Mouse (Mus musculus) embryo, embryonic 11 days (tissue): ENCODE data around the gene Metrn.

ENCODE experiments used
- DNase-seq: peaks from one replicate; pipeline ENCODE4 v3.0.0-alpha.2; 2015

Gene Metrn

GRCm38 (mm10) chr17:25796951-25797369 lies at the start of gene Metrn:
Metrn (minus strand) TSS chr17:25797136.
- peak; percentile 97 for DNase-seq

GRCm38 (mm10) chr17:25844396-25844901 lies 47.5 kb upstream of the Metrn start, which contains the start of gene Rhot2:
Rhot2 (minus strand) TSS chr17:25844851.
- DNase-seq, result peak; percentile 97

GRCm38 (mm10) chr17:25843636-25844395 lies 46.9 kb upstream of the Metrn start:
- no peak for DNase-seq

GRCm38 (mm10) chr17:25843122-25843521 lies 46.2 kb upstream of the Metrn start:
- DNase-seq, result no peak

GRCm38 (mm10) chr17:25842509-25842908 lies 45.6 kb upstream of the Metrn start:
- DNase-seq, result no peak

GRCm38 (mm10) chr17:25841117-25841880 lies 44.4 kb upstream of the Metrn start, which contains the start of gene Gm20683:
Gm20683 (minus strand) TSS chr17:25841763.
- no peak for DNase-seq

- DNase-seq, result no peak
These were observed 43.6 kb upstream of the Metrn start for GRCm38 (mm10) chr17:25840519-25840918.

- DNase-seq, result no peak
These were observed 42.7 kb upstream of the Metrn start for GRCm38 (mm10) chr17:25839455-25840235.

GRCm38 (mm10) chr17:25838904-25839303 lies 42.0 kb upstream of the Metrn start:
- DNase-seq, result no peak

GRCm38 (mm10) chr17:25837533-25837932 lies 40.6 kb upstream of the Metrn start:
- DNase-seq, result peak; percentile 38

GRCm38 (mm10) chr17:25837076-25837410 lies 40.1 kb upstream of the Metrn start, which contains the start of gene Rhbdl1:
Rhbdl1 (minus strand) TSS chr17:25837295.
- DNase-seq, result peak; percentile 80

- DNase-seq, result no peak
These were observed 39.6 kb upstream of the Metrn start for GRCm38 (mm10) chr17:25836397-25837075.

- DNase-seq, result no peak
These were observed 38.9 kb upstream of the Metrn start for GRCm38 (mm10) chr17:25835816-25836215.

GRCm38 (mm10) chr17:25835301-25835700 lies 38.4 kb upstream of the Metrn start:
- no peak for DNase-seq

- DNase-seq, result no peak
These were observed 37.8 kb upstream of the Metrn start for GRCm38 (mm10) chr17:25834595-25835222.

- no peak for DNase-seq
These were observed 37.1 kb upstream of the Metrn start for GRCm38 (mm10) chr17:25833961-25834594.

GRCm38 (mm10) chr17:25833291-25833663 lies 36.3 kb upstream of the Metrn start, which contains the start of gene Stub1:
Stub1 (minus strand) TSS chr17:25833404.
- peak; percentile 96 for DNase-seq

GRCm38 (mm10) chr17:25832436-25833290 lies 35.7 kb upstream of the Metrn start:
- peak; percentile 100 for DNase-seq

- no peak for DNase-seq
These were observed 34.7 kb upstream of the Metrn start for GRCm38 (mm10) chr17:25831451-25832281.
